Mouse (Mus musculus) bone marrow, adult 2 months (tissue): ENCODE measurements around the gene Vps25.

Experiments used
- CTCF ChIP-seq: fragments of 200-500 bp; IDR thresholded peaks from 2 replicates; pipeline ENCODE4 v1.5.1; 2011; ENCODE audit warnings: low read length, control low read depth; ENCODE audit not compliant: control insufficient read depth, insufficient read depth
- POLR2A ChIP-seq: fragments of 200-500 bp; IDR thresholded peaks from 2 replicates; pipeline ENCODE4 v1.6.1; 2011; ENCODE audit warnings: low read depth, mild to moderate bottlenecking, control low read depth, low read length, borderline replicate concordance; ENCODE audit not compliant: control insufficient read depth

DNA sequence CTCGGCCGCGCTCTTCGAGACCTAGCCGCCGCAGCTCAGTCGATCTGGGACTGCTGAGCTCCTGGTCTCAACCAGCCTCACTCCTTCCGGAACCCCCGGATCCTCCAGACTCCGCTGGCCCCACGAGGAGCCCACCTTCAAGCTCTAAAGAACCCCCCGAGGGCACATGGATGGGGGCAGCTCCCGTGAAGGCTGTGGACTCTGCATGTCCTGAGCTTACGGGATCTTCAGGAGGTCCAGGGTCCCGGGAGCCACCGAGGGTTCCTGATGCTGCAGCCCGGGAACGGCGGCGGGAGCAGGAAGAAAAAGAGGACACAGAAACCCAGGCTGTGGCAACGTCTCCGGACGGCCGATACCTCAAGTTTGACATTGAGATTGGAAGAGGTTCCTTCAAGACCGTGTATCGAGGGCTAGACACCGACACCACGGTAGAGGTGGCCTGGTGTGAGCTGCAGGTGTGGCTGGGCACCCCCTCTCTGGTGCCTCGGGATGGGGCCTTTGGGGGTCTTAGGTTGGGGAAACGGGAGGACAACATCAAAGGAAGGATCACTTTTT, 7.4 kb downstream of the Vps25 start:
- TF ChIP-seq POLR2A (no peak), CTCF (no peak)
